Mouse (Mus musculus): ENCODE data around the gene Hist1h2bm. TPM values are rescaled to one million over a fixed set of nuclear protein-coding genes. Genes with fewer than 3 reads are reported as not detected.

The Hist1h2bm gene
- total RNA-seq, 4 experiments from 2014 or later = 3.7 to 7.9 (median 5.3) TPM

Small RNA genes within 50 kb of the gene (microRNA-seq; reads per million reads assigned to microRNA genes)
- gene Gm44357 (0 reads per million in 2 experiments), gene Gm44367 (0 reads per million in 2 experiments), gene Gm44454 (0 reads per million in 2 experiments)

Other genes with a start within 250 kb of the Hist1h2bm start
- gene Zkscan4, start 243.1 kb upstream of the Hist1h2bm start, total RNA-seq (2022) = 1 to 10 TPM; 2.5 to 4.9 (median 3.8) TPM
- gene Gm10065, start 242.6 kb upstream of the Hist1h2bm start, total RNA-seq (2022) = not detected
- 10 to 100 TPM in 2 of 4 experiments, 1 to 10 TPM in 2; 7.8 to 11.5 (median 10.3) TPM for gene AK157302, start 226.8 kb upstream of the Hist1h2bm start, total RNA-seq (2022)
- gene Gm11273, start 220.6 kb upstream of the Hist1h2bm start, total RNA-seq (2022) = 10 to 100 TPM; 48.5 to 62.2 (median 55.3) TPM
- gene Zkscan8, start 190.9 kb upstream of the Hist1h2bm start, total RNA-seq (2022) = 10 to 100 TPM; 20.4 to 30.2 (median 26.0) TPM
- not detected for gene Olfr1366, start 179.2 kb upstream of the Hist1h2bm start, total RNA-seq (2022)
- not detected for gene Olfr1535, start 162.2 kb upstream of the Hist1h2bm start, total RNA-seq (2022)
- not detected for gene Olfr1364, start 140.3 kb upstream of the Hist1h2bm start, total RNA-seq (2022)
- gene Olfr1362, start 108.0 kb upstream of the Hist1h2bm start, total RNA-seq (2022) = not detected
- not detected for gene Olfr11, start 79.5 kb upstream of the Hist1h2bm start, total RNA-seq (2022)
- gene Olfr1361, start 58.7 kb upstream of the Hist1h2bm start, total RNA-seq (2022) = not detected
- not detected for gene Olfr1360, start 44.6 kb upstream of the Hist1h2bm start, total RNA-seq (2022)
- gene Olfr1359, start 23.9 kb upstream of the Hist1h2bm start, total RNA-seq (2022) = not detected
- gene Hist1h2bl, start 5.9 kb upstream of the Hist1h2bm start, total RNA-seq (2022) = 10 to 100 TPM; 19.0 to 38.1 (median 29.8) TPM
- 1 to 10 TPM; 2.1 to 9.9 (median 7.2) TPM for gene Hist1h2ai, start 5.6 kb upstream of the Hist1h2bm start, total RNA-seq (2022)
- gene Hist1h3h, start 4.4 kb upstream of the Hist1h2bm start, total RNA-seq (2022) = 10 to 100 TPM; 23.6 to 39.6 (median 35.8) TPM
- 10 to 100 TPM in 3 of 4 experiments, 1 to 10 TPM in 1; 7.2 to 11.3 (median 10.4) TPM for gene Hist1h4j, start 13.0 kb downstream of the Hist1h2bm start, total RNA-seq (2022)
- 100 to 1,000 TPM in 3 of 4 experiments, 10 to 100 TPM in 1; 68.3 to 123 (median 109) TPM for gene Hist1h4k, start 28.5 kb downstream of the Hist1h2bm start, total RNA-seq (2022)
- 10 to 100 TPM in 1 of 4 experiments, 1 to 10 TPM in 3; 6.2 to 10.4 (median 7.6) TPM for gene Hist1h2ak, start 31.8 kb downstream of the Hist1h2bm start, total RNA-seq (2022)
- gene Hist1h2bn, start 32.1 kb downstream of the Hist1h2bm start, total RNA-seq (2022) = 10 to 100 TPM; 10.1 to 17.6 (median 15.3) TPM
- 10 to 100 TPM; 13.2 to 18.9 (median 15.8) TPM for gene Hist1h1b, start 58.6 kb downstream of the Hist1h2bm start, total RNA-seq (2022)
- gene Hist1h3i, start 61.3 kb downstream of the Hist1h2bm start, total RNA-seq (2022) = 10 to 100 TPM; 45.2 to 52.5 (median 48.0) TPM
- 1 to 10 TPM in 2 of 4 experiments, not detected in 2; 2.7 to 7.2 TPM for gene Hist1h2an, start 65.2 kb downstream of the Hist1h2bm start, total RNA-seq (2022)
- gene Hist1h2bp, start 65.4 kb downstream of the Hist1h2bm start, total RNA-seq (2022) = 10 to 100 TPM in 1 of 4 experiments, 1 to 10 TPM in 3; 6.0 to 15.5 (median 8.6) TPM
- gene Hist1h2bq, start 88.2 kb downstream of the Hist1h2bm start, total RNA-seq (2022) = 10 to 100 TPM; 62.2 to 78.1 (median 68.0) TPM
- 10 to 100 TPM in 3 of 4 experiments, 1 to 10 TPM in 1; 6.1 to 36.2 (median 24.9) TPM for gene Hist1h2ao, start 88.4 kb downstream of the Hist1h2bm start, total RNA-seq (2022)
- 100 to 1,000 TPM; 110 to 175 (median 150) TPM for gene Hist1h4m, start 89.7 kb downstream of the Hist1h2bm start, total RNA-seq (2022)
- gene Hist1h4n, start 110.2 kb downstream of the Hist1h2bm start, total RNA-seq (2022) = 100 to 1,000 TPM in 2 of 4 experiments, 10 to 100 TPM in 2; 56.8 to 227 (median 113) TPM
- gene Hist1h2ap, start 111.5 kb downstream of the Hist1h2bm start, total RNA-seq (2022) = 10 to 100 TPM; 19.8 to 45.6 (median 32.3) TPM
- 10 to 100 TPM; 63.3 to 78.8 (median 69.1) TPM for gene Hist1h2br, start 111.7 kb downstream of the Hist1h2bm start, total RNA-seq (2022)
- gene Zfp184, start 223.1 kb downstream of the Hist1h2bm start, total RNA-seq (2022) = 1 to 10 TPM; 1.5 to 6.2 (median 3.6) TPM

Data from adrenal gland, adult 8-10 months (tissue).